Mouse (Mus musculus): ENCODE data around the gene Dvl1. TPM values are rescaled to one million over a fixed set of nuclear protein-coding genes. Genes with fewer than 3 reads are reported as not detected.
A peak's percentile ranks its signal among the peaks of the same experiment; 100 is the strongest.

Dvl1 gene
- polyA plus RNA-seq, 1 experiment from 2014 or later: 5.3 TPM

DNA sequence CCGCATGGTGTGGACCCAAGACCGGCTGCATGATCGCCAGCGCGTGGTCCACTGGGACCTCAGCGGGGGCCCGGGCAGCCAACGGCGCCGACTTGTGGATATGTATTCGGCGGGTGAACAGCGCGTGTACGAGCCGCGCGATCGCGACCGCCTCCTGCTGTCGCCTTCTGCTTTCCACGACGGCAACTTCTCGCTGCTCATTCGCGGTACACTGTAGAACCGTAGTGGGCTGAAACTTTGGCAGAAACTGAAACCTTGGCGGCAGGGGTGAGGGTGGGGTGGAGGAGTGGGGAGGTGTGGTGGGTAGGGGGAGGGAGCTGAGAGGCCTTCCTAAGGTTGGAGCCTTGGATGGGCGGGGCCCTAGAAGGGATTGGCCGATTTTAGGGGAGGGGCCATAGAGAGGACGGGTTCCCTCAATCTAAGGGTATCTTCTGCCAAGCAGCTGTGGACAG is 6.2 kb upstream of the Dvl1 start:
- Histone ChIP-seq H3K4me1 (peaks cover 45% of the 10 kb centered on the region), H3K27me3 (no peaks in the 10 kb centered on the region), H3K9me3 (replicated peaks) (no peaks in the 10 kb centered on the region), H3K4me2 (peak overlapping the region; percentile 77), H3K27ac (peak overlapping the region; percentile 33; the same call in 1 of the 2 replicates), H3K9ac (peak overlapping the region; percentile 51), H3K4me3 (replicated peaks) (peak overlapping the region; percentile 50), H3K36me3 (peaks cover 16% of the 10 kb centered on the region)
- ATAC-seq (replicated peaks; ENCODE audit: low FRiP score): peak; percentile 26
- under 1% methylated on average over 32 of the region's 32 CpGs for WGBS

DNA sequence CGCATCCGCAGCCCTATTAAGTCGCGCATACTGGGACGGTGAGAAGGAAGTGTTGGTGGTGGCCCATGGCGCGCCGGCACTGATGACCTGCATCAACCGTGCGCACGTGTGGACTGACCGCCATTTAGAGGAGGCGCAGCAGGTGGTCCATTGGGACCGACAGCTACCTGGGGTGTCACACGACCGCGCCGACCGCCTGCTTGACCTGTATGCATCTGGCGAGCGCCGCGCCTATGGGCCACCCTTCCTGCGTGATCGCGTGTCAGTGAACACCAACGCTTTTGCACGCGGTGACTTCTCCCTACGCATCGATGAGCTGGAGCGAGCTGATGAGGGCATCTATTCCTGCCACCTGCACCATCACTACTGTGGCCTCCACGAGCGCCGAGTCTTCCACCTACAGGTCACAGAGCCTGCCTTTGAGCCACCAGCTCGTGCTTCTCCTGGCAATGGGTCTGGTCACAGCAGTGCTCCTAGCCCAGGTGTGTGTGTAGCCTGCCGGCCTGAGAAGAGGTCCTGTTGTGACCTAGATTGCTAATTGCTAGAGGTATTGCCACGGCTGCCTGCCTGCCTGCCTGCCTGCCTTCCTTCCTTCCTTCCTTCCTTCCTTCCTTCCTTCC is 5.4 kb upstream of the Dvl1 start:
- Histone ChIP-seq H3K4me3 (replicated peaks) (peak overlapping the region; percentile 50), H3K36me3 (peaks cover 16% of the 10 kb centered on the region), H3K9me3 (replicated peaks) (no peaks in the 10 kb centered on the region), H3K27me3 (no peaks in the 10 kb centered on the region), H3K4me1 (peaks cover 50% of the 10 kb centered on the region), H3K27ac (no peak overlapping the region), H3K4me2 (peak overlapping the region; percentile 77), H3K9ac (no peak overlapping the region)
- 39% methylated on average over 38 of the region's 38 CpGs for WGBS
- ATAC-seq (replicated peaks; ENCODE audit: low FRiP score): no peak; the same call in 1 of the 2 replicates

DNA sequence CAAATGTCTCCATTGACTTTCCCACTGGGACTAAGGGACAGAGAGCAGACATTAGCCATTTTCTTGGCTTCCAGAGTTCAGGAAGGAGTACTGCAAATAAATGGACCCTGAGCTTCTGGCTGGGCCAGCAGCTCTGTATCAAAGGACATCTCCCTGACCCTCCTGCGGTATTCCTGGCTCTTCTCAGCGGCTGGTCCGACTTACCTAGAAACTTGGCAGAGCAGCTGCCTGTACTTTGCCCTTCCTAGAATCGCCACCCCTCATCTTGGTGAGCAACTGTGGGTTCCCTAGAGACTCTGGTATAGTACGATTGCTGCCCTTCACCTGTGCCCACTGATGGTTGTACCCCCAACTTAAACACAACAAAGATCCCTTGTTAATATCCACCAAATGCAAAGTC is 4.0 kb upstream of the Dvl1 start:
- WGBS: 89% methylated on average over 5 of the region's 5 CpGs
- ATAC-seq (replicated peaks; ENCODE audit: low FRiP score): no peak

DNA sequence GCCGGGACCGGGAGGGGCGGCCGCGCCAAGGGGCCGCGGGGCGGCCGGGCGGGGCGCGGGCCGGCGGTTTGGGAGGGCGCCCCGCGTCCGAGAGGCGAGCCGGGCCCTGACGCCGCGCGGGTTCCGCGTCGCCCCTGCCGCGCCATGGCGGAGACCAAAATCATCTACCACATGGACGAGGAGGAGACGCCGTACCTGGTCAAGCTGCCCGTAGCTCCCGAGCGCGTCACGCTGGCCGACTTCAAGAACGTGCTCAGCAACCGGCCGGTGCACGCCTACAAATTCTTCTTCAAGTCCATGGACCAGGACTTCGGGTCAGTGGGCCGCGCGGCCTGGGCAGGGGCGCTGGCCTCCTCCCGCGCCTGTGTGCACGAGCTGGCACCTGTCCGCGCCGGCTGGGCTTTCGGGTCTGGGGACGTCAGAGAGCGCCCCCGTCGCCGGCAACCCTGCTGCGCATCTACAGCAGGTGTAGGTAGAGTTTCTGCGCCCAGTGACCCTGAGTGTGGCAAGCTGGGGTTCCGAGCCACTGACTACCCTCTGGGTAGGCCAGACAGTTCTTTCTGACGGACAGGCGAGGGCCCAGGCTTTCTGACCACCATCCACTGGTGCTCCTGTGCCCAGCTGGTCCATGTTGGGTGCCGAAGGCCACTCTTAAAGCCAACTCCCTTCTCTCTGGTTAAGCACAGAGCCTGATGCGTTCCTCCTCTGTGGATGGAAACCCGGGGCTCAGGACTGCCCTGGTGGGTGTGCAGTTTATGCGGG is 570 bp downstream of the Dvl1 start:
- Histone ChIP-seq H3K4me3 (replicated peaks) (peak overlapping the region; percentile 90), H3K27ac (peak overlapping the region; percentile 75), H3K36me3 (peaks cover 11% of the 10 kb centered on the region), H3K9me3 (replicated peaks) (no peaks in the 10 kb centered on the region), H3K9ac (peak overlapping the region; percentile 92), H3K27me3 (no peaks in the 10 kb centered on the region), H3K4me2 (peak overlapping the region; percentile 93), H3K4me1 (peaks cover 36% of the 10 kb centered on the region)
- peak; percentile 61 for ATAC-seq (replicated peaks; ENCODE audit: low FRiP score)
- WGBS: 2% methylated on average over 51 of the region's 69 CpGs

More for the DNA sequence above, 4.0 kb upstream of the Dvl1 start:
- no peak overlapping the region for H3K9ac ChIP-seq
- no peaks in the 10 kb centered on the region for H3K9me3 ChIP-seq (replicated peaks)
- H3K4me1 ChIP-seq: peaks cover 49% of the 10 kb centered on the region
- peaks cover 16% of the 10 kb centered on the region for H3K36me3 ChIP-seq
- H3K4me2 ChIP-seq: no peak overlapping the region
- H3K27ac ChIP-seq: no peak overlapping the region
- no peaks in the 10 kb centered on the region for H3K27me3 ChIP-seq
- H3K4me3 ChIP-seq (replicated peaks): no peak overlapping the region

DNA sequence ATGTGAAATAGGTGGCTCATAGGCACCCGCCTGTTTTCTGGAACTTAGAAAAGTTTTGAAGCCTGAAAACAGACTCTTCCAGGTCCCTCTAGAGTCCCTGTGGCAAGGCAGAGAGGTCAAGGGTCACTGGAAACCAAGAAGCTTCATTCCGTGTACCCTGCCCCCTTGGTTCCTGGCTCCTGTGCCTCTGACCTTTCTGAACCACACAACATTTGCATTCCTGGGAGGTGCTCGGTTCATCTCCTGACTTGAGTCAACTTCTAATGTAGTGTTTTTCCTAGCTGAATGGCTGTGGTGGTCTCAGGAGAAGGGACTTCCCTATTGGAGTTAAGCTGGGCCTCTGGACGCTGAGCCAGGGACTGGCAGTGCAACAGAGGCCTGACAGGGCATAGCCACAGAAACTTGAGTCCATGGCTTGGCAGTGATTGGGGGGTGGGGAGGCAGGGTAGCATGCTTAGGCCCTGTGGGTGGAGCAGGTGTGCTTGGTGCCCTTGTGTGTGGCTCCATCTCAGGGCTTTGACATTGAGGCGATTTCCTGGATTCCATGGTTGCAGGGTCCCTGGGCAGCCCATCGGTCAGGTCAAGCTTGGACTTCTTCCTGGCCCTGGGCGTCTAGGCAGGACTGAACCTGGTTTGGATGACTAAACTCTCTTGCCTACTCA is 1.4 kb downstream of the Dvl1 start:
- peak overlapping the region; percentile 75; the same call in 1 of the 2 replicates for H3K27ac ChIP-seq
- peak overlapping the region; percentile 90 for H3K4me3 ChIP-seq (replicated peaks)
- peak overlapping the region; percentile 93 for H3K4me2 ChIP-seq
- 58% methylated on average over 7 of the region's 7 CpGs for WGBS
- no peaks in the 10 kb centered on the region for H3K9me3 ChIP-seq (replicated peaks)
- ATAC-seq (replicated peaks; ENCODE audit: low FRiP score): no peak
- peak overlapping the region; percentile 92 for H3K9ac ChIP-seq
- H3K4me1 ChIP-seq: peaks cover 36% of the 10 kb centered on the region
- no peaks in the 10 kb centered on the region for H3K27me3 ChIP-seq
- peaks cover 9% of the 10 kb centered on the region; the same call in 1 of the 2 replicates for H3K36me3 ChIP-seq

DNA sequence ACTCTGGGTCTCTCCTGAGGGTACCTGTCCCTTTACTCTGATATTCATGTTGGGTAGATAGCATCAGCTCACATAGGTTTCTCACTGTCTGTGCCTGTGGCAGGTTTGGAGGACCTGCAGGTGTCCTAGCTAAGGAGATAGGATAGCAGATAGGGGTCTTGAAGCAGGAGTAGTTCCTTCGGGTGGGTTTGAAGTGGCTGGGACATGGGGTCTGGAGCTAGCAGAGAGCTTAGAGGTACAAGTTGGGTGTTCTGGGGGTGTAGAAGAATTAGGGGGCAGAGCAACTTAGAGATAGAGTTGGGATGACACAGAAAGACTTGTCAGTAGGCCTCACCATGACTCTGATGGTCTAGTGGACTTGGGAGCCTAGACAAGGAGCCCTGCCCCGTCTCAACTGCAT is 2.2 kb downstream of the Dvl1 start:
- Histone ChIP-seq H3K9me3 (replicated peaks) (no peaks in the 10 kb centered on the region), H3K4me1 (peaks cover 36% of the 10 kb centered on the region), H3K27me3 (no peaks in the 10 kb centered on the region), H3K9ac (peak overlapping the region; percentile 10; the same call in 1 of the 2 replicates), H3K4me2 (peak overlapping the region; percentile 93; the same call in 1 of the 2 replicates), H3K36me3 (peaks cover 14% of the 10 kb centered on the region), H3K27ac (no peak overlapping the region), H3K4me3 (replicated peaks) (no peak overlapping the region)
- 81% methylated on average over 2 of the region's 2 CpGs for WGBS
- ATAC-seq (replicated peaks; ENCODE audit: low FRiP score): no peak

DNA sequence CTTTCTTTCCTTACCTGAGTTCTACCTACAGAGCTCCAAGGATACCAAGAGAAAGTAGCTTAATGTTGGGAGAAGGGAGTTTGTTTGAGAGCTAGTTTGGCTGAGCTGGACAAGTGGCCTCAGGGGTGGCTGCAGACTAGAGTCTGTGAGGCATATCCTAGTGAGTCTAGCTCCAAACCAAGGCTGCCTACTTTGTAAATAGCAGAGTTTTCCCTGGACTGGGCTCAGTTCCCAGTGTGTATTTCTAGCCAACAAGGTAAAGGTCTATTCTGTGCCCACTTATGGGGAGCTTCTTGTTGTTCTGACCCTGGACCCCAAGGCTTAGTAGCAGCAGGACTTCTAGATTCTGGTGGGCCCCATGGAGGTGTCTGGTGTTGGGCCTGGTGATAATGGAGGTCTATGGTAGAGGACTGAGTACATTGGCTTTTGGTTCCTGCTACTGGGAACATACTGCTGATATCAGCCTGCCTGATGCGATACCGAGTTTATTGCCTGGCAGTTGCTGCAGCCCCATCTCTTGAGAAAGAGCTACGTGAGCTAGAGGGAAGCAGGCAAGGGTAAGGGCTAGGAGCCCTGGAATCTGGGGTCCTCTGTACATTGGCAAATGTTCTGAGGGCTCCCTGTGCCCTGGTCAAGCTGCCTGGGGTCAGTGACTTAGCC is 2.7 kb downstream of the Dvl1 start:
- Histone ChIP-seq H3K27me3 (no peaks in the 10 kb centered on the region), H3K27ac (no peak overlapping the region), H3K4me2 (no peak overlapping the region), H3K36me3 (peaks cover 19% of the 10 kb centered on the region), H3K4me1 (peaks cover 36% of the 10 kb centered on the region), H3K4me3 (replicated peaks) (no peak overlapping the region), H3K9ac (0 out of 2 replicates have a peak overlapping the region, but pooled peaks have one; percentile 10), H3K9me3 (replicated peaks) (no peaks in the 10 kb centered on the region)
- no peak for ATAC-seq (replicated peaks; ENCODE audit: low FRiP score)
- WGBS: 96% methylated on average over 3 of the region's 3 CpGs

DNA sequence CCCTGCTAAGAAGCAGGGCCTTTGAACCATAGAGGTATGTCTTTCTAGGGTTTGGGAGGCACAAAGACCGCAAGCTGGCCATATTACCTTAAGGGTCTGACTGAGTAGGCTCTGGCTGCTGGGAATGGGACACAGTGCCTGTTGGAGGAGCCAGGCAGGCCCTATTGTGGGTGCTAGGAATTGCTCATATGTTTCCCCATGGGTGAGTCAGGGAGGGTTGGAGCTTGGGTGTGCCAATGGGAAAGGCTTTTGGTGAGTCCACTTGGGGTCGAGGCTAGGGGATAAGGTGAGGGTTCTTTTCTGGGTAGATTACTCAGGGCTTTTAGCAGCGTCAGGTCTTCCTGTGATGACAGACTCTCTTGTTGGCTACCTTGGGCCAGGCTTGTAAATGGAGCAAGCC is 4.2 kb downstream of the Dvl1 start:
- H3K27ac ChIP-seq: no peak overlapping the region
- WGBS: 89% methylated on average over 3 of the region's 3 CpGs
- H3K4me3 ChIP-seq (replicated peaks): no peak overlapping the region
- H3K27me3 ChIP-seq: no peaks in the 10 kb centered on the region
- no peak overlapping the region for H3K9ac ChIP-seq
- H3K9me3 ChIP-seq (replicated peaks): no peaks in the 10 kb centered on the region
- H3K4me2 ChIP-seq: no peak overlapping the region
- H3K4me1 ChIP-seq: peaks cover 35% of the 10 kb centered on the region
- ATAC-seq (replicated peaks; ENCODE audit: low FRiP score): no peak
- H3K36me3 ChIP-seq: peaks cover 34% of the 10 kb centered on the region

DNA sequence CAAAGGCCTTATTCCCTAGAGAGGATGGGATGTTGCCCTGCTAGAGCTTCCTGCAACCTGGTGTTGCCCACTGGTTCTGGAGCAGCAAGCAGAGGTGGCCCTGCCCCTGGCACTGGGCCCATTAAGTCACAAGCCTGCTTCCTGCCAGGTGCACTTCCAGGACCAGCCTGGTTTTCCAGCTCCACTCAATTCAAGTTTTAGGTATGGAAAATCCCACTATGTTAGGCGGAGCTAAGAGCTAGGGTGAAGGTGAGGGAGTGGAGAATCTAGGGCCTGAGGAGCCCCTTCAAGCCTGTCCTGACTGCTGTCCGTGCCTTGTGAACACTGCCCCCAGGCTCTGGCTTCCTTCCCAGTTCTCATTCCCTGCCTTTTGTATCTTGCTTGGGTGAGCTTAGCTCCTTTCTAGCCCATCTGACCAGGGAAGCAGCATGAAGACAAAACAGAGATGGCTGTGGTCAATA is 4.8 kb downstream of the Dvl1 start:
- 78% methylated on average over 2 of the region's 2 CpGs for WGBS
- Histone ChIP-seq H3K4me1 (peaks cover 29% of the 10 kb centered on the region), H3K27me3 (no peaks in the 10 kb centered on the region), H3K9ac (no peak overlapping the region), H3K27ac (no peak overlapping the region), H3K36me3 (peaks cover 40% of the 10 kb centered on the region), H3K9me3 (replicated peaks) (no peaks in the 10 kb centered on the region), H3K4me3 (replicated peaks) (no peak overlapping the region), H3K4me2 (no peak overlapping the region)
- no peak for ATAC-seq (replicated peaks; ENCODE audit: low FRiP score)

DNA sequence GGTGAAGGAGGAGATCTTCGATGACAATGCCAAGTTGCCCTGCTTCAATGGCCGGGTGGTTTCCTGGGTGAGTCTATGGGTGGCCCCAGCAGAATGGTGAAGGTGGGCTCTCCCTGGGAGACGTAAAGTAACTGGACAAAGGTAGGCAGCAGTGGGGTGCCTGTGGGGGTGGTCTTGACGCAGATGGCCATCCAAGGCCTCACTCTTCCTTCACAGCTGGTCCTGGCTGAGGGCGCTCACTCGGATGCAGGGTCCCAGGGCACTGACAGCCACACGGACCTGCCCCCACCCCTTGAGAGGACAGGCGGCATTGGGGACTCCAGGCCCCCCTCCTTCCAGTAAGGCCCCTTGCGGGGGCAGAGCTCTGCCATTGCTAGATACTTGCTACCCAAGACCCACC is 6.2 kb downstream of the Dvl1 start:
- Histone ChIP-seq H3K4me1 (peaks cover 21% of the 10 kb centered on the region), H3K4me3 (replicated peaks) (no peak overlapping the region), H3K27me3 (no peaks in the 10 kb centered on the region), H3K4me2 (no peak overlapping the region), H3K9me3 (replicated peaks) (no peaks in the 10 kb centered on the region), H3K27ac (no peak overlapping the region), H3K36me3 (peaks cover 54% of the 10 kb centered on the region), H3K9ac (no peak overlapping the region)
- WGBS: 90% methylated on average over 9 of the region's 9 CpGs
- ATAC-seq (replicated peaks; ENCODE audit: low FRiP score): no peak

DNA sequence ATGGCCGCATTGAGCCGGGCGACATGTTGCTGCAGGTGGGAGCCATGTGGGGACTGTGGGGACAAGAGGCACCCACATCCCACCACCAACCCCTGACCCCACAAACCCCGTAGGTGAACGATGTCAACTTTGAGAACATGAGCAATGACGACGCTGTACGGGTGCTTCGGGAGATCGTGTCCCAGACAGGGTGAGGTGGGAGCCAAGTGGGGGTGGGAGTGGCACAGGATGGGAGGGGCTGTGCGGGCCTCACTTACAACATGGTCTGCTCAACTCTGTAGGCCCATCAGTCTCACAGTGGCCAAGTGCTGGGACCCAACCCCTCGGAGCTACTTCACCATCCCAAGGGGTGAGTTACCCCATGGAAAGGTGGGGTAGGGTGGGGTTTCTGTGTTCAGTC is 7.8 kb downstream of the Dvl1 start:
- ATAC-seq (replicated peaks; ENCODE audit: low FRiP score): no peak
- peaks cover 64% of the 10 kb centered on the region for H3K36me3 ChIP-seq

More for the DNA sequence above, 7.8 kb downstream of the Dvl1 start:
- Histone ChIP-seq H3K9ac (no peak overlapping the region), H3K4me2 (no peak overlapping the region), H3K4me3 (replicated peaks) (no peak overlapping the region), H3K27ac (no peak overlapping the region), H3K4me1 (0 out of 2 replicates have a peak, but pooled peaks cover 7% of the 10 kb centered on the region), H3K27me3 (no peaks in the 10 kb centered on the region), H3K9me3 (replicated peaks) (no peaks in the 10 kb centered on the region)
- 95% methylated on average over 12 of the region's 12 CpGs for WGBS
